Mouse (Mus musculus): Measurements from ENCODE around the gene Tlk2.
"Not testable (repeated sequence)": the region's sequence is repeated elsewhere in the genome, so short reads cannot be mapped to it uniquely, and the experiment has no call there.

Gene Tlk2

DNA sequence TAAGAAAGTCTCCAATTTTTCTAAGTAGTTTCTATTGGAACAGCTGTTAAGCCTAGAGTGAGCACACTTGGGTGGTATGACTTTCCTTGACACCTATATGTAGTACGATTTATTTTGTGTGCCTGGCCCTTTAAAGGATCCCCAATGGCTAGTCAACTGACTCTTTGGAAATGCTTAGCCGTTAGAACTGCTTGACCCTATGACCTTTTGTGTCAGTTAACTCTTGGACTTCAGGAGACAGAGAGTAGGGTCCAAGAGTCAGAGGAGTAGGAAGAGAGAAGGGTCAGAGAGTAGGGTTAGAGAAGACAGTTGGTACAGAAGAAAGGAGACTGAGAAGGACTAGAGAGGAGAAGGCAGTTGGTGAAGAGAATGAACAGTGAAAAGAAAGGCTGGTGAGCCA is at the start of gene Tlk2:
Gene Tlk2, plus strand, starts transcription at position 292 of the 400 bp plus-strand sequence.
- peak; percentile 17 for DNase-seq (ENCODE audit: low spot score)

DNA sequence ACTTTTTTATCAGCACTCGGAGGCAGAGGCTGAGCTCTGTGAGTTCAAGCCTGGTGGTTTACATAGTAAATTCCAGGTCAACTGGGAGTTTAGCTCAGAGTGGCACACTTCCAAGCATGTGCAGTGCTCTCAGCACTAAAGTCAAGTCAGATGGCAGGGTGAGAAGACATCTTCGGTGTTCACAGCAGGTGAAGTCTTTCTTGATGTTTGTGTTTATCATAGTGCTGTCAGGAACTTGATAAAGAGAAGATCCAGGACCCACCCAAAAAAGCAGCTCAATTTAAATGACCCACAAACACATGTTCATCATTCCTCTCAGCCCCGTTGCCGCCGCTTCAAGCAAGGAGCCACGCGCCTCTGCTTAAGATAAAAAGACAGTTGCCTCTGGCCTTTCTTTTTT is 42.9 kb upstream of the Tlk2 start:
- no peak for DNase-seq (ENCODE audit: low spot score)

- DNase-seq (ENCODE audit: low spot score): not testable (repeated sequence)
These were observed 41.4 kb upstream of the Tlk2 start for GRCm38 (mm10) chr11:105137255-105137654.

- DNase-seq (ENCODE audit: low spot score): not testable (repeated sequence)
These were observed 38.1 kb upstream of the Tlk2 start for GRCm38 (mm10) chr11:105140512-105140911.

- DNase-seq (ENCODE audit: low spot score): no peak
These were observed 37.5 kb upstream of the Tlk2 start for GRCm38 (mm10) chr11:105141115-105141514.

DNA sequence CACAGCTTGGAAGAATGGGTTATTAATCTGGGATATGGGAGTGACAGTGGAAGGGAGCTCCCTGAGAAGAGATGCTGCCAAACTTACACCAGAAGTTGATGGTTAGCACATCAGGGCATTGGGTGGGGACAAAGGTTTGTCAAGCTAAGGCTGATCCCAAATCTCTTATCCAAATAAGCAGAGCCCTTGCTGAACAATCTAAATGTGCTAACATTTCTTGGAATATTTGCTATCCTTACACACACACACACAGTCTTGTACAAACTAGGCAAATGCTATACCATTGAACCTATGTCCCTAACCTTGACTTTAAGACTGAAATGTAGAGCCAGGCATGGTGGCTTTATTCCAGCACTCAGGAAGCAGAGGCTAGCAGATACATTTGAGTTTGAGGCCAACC is 35.0 kb upstream of the Tlk2 start:
- no peak for DNase-seq (ENCODE audit: low spot score)

DNA sequence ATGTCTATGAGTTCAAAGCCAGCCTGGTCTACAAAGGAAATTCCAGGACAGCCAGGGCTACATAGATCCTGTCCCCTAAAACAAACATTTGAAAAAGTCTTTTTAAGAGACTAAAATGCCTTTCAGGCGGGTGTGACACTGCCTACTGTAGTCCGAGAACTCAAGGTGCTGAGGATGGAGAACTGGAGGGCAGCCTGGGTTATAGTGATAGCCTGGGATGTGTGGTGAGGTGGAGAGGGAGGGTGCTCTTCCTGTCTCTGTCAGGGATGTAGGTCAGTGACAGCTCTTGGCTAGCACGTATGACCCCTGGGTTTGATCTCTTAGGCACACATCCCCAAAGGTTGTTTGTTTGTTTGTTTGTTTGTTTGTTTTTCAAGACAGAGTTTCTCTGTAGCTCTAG is 34.5 kb upstream of the Tlk2 start:
- DNase-seq (ENCODE audit: low spot score): no peak

DNA sequence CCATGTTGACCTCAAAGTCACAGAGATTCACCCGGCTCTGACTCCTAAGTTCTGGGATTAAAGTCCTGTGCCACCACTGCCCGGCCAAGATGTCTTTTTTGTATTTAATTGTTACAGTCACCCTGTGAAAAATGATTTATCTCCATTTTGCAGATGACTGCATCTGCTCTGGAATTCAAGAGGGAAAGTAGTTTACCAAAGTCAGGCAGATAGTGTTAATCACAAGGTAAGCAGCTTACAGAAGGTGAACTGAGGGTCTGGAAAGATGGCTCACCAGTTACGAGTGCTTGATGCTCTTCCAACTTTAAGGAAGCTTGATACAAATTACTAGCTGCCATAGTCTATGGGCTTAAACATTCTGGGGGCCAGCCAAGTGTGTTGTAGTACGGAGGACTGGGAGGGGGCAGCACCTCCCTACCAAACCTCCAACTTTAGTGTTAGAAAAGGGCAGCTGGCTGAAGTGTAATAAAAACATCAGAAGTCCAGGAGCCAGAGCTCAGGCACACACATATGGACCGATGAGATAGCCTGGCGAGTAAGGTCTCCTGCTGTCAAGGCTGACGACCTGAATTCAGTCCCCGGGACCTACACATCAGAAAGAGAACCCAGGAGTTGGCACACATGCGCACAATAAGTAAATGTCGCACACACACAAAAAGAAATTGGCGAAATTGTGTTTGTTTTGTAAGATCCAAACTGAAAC is 33.9 kb upstream of the Tlk2 start:
- DNase-seq (ENCODE audit: low spot score): no peak

DNA sequence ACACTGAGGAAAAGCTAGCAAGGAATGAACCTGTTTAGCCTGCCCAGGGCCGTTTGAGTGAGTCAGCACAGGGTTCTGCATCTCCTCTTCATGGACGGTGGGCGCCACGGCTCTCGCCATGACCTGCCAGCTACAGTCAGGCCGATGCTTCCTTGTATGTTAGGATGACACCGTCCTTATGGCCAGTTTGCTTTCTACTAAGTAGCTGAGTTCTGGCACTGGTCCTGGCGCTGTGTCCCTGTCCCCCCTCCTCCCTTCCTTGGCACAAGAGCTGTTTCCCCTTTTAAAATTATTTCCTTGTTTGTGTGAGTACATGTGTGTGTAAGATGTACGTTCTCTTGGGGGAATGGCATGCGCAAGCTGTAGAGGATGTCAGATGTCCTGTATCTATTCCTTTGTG is 33.4 kb upstream of the Tlk2 start:
- DNase-seq (ENCODE audit: low spot score): no peak

- no peak for DNase-seq (ENCODE audit: low spot score)
These were observed 32.0 kb upstream of the Tlk2 start, which contains the start of gene Gm10842 for GRCm38 (mm10) chr11:105146593-105146992. Gene Gm10842, plus strand, starts transcription at chr11:105146893.

GRCm38 (mm10) chr11:105149353-105149752 is 29.3 kb upstream of the Tlk2 start:
- DNase-seq (ENCODE audit: low spot score): no peak

- no peak for DNase-seq (ENCODE audit: low spot score)
These were observed 28.8 kb upstream of the Tlk2 start for GRCm38 (mm10) chr11:105149766-105150165.

DNA sequence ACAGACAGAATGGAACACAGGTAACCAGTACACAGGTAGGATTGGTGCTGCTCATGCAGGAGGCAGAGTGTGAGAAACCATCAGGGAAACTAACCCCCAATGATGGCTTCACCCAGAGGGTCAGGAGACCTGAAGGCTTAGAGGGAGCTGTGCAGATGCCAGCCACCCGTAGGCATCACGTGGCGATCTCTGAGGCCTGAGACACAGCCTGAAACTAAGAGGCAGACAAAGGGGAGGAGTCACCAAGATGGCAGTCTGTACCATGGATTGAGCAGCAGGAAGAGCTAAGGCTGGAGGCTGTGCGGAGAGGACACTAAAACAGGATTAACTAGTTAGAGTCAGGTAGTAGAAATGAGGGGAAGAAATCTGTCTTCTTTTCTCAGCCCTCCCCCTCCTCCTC is 27.9 kb upstream of the Tlk2 start:
- DNase-seq (ENCODE audit: low spot score): no peak

GRCm38 (mm10) chr11:105151226-105152016 is 27.2 kb upstream of the Tlk2 start:
- DNase-seq (ENCODE audit: low spot score): no peak

GRCm38 (mm10) chr11:105152017-105152300 is 26.6 kb upstream of the Tlk2 start:
- DNase-seq (ENCODE audit: low spot score): no peak

- no peak for DNase-seq (ENCODE audit: low spot score)
These were observed 26.2 kb upstream of the Tlk2 start for GRCm38 (mm10) chr11:105152357-105152899.

GRCm38 (mm10) chr11:105153068-105153833 is 25.4 kb upstream of the Tlk2 start:
- DNase-seq (ENCODE audit: low spot score): peak; percentile 87

DNA sequence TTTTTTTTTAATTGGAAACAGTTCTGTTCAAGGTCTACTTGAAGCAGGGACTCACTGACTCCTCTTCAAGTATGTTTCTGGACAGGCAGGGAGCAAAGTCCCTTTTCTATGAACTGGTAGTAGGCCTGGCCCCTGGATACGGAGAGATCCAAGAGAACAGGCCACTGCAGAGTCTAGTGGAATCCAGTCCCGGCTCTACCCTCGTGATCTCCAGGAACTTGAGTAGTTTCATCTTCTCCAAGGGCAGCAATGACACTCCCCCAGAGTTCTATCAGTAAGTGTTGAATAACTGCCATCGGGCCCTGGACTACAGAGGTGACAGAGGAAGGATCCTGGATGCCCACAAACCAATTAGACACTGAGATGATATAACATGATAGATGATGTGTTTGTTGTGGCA is 22.7 kb upstream of the Tlk2 start:
- peak; percentile 13 for DNase-seq (ENCODE audit: low spot score)

GRCm38 (mm10) chr11:105156748-105157267 is 21.8 kb upstream of the Tlk2 start:
- no peak for DNase-seq (ENCODE audit: low spot score)

- no peak for DNase-seq (ENCODE audit: low spot score)
These were observed 20.6 kb upstream of the Tlk2 start for GRCm38 (mm10) chr11:105158047-105158446.

DNA sequence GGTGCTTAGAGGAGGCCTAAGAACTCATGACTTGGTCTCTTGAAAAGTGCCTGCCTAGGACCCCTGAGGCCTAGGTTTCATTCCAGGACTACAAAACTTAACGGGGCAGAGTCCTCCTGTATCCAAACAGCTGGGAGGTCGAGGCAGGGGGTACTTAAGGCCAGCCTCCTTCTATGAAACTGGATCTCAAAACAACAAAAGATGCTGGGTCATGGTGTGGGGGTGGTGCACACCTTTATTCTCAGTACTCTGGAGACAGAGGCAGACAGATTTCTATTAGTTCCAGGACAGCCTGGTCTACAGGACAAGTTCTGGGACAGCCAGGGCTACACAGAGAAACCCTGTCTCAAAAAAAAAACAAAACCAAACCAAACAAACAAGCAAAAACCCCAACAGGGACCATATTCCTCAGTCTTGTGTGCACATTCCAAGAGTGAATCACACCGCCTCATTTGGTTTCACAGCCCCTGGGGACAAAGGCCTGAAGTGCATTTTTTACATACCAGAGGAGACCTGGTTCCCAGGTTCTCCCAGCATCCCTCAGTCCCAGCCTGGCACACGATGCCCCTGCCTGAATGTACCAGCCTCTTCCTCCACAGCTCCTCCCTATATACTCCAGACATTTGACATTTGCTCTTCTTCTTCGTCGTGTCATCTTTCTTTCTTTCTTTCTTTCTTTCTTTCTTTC is 18.8 kb upstream of the Tlk2 start:
- no peak for DNase-seq (ENCODE audit: low spot score)

DNA sequence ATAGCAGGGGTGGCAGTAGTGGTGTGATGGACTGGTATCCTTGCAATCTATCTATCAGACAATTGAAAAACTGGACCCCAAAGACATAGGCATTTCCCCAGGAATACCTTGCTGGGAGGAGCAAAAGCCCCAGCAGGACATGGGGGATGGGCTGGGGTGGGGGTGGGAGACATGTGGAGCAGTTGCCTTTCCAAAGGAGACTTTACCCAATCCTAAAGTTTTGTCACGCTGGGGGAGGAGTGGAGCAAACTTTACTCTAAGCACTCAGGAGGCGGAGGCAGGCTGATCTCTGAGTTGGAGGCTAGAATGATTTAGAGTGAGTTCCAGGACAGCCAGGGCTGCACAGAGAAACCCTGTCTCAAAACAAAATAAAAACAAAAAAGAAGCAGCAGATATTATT is 17.2 kb upstream of the Tlk2 start:
- DNase-seq (ENCODE audit: low spot score): no peak

All from embryo, embryonic 10.5 days (tissue).